Mouse (Mus musculus) cerebellum, adult 2 months (tissue): Measurements from ENCODE around the gene Schip1. TPM values are rescaled to one million over a fixed set of nuclear protein-coding genes. Genes with fewer than 3 reads are reported as not detected.

Experiments
- DNase-seq, 2 experiments: peaks; one replicate each; pipeline ENCODE4 v3.0.0; 2021
- H3K27ac ChIP-seq: fragments of 200-500 bp; 2 replicates; pipeline ENCODE4 v1.5.1; 2012; ENCODE audit warnings: low read length, control low read depth, inconsistent platforms; ENCODE audit not compliant: insufficient read depth
- H3K27me3 ChIP-seq: fragments of 200-500 bp; 2 replicates; pipeline ENCODE4 v1.6.1; 2012; ENCODE audit warnings: inconsistent platforms, mild to moderate bottlenecking, low read length, moderate library complexity; ENCODE audit not compliant: control insufficient read depth, insufficient read depth
- H3K4me1 ChIP-seq: fragments of 200-500 bp; 2 replicates; pipeline ENCODE4 v1.6.1; 2011; ENCODE audit warnings: low read length; ENCODE audit not compliant: control insufficient read depth, insufficient read depth
- H3K4me3 ChIP-seq: fragments of 200-500 bp; replicated peaks from 2 replicates; pipeline ENCODE3; 2011; ENCODE audit warnings: mild to moderate bottlenecking, low read depth, low read length, control low read depth; ENCODE audit not compliant: insufficient read depth
- CTCF ChIP-seq: fragments of 200-500 bp; IDR thresholded peaks from 2 replicates; pipeline ENCODE4 v1.5.1; 2011; ENCODE audit warnings: low read depth, mild to moderate bottlenecking, control low read depth, low read length, moderate library complexity, borderline replicate concordance; ENCODE audit not compliant: insufficient read depth
- POLR2A ChIP-seq: fragments of 200-500 bp; IDR thresholded peaks from 2 replicates; pipeline ENCODE4 v1.6.1; 2011; ENCODE audit warnings: low read length, control low read depth, borderline replicate concordance; ENCODE audit not compliant: insufficient read depth
- WGBS: fragments of 180-500 bp; shearing (Covaris S2); methylation state at CpG from one replicate; pipeline ENCODE4 v1.1.7; 2018; 5-methylcytosine and 5-hydroxymethylcytosine counted together
- polyA plus RNA-seq: library from polyadenylated mRNA; depleted of rRNA; stranded (reverse); fragments of >200 nt; gene quantifications from 2 replicates; pipeline ENCODE4 v1.2.3, GENCODE M21; 2012

Schip1 gene
- polyA plus RNA-seq, 1 experiment, result 208 TPM

DNA sequence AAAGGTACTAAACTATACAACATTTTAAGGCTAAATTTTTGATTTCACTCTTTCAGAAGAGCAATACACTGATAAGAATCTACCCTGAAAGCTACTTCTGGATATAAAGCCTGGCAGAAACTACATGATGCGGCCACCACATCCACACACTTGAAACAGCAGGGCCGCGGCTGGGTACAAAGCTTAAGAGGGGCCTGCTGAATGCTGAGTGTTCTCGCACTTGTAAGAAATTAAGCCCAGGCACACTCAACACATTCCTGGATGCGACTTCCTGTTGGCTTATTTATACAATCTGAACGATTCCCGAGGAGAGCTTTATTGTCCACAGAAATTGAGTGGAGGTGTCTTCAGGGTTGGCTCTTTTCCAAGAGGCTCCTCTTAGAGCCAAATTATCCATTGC lies 452.6 kb downstream of the Schip1 start:
- Histone ChIP-seq H3K27me3 (no peaks in the 10 kb centered on the region), H3K4me3 (no peak overlapping the region), H3K27ac (no peak overlapping the region), H3K4me1 (no peaks in the 10 kb centered on the region)
- no peak for TF ChIP-seq CTCF
- no peak for TF ChIP-seq POLR2A
- 54% methylated on average over 7 of the region's 7 CpGs for WGBS
- no peak for DNase-seq

GRCm38 (mm10) chr3:68518041-68518440 lies 453.4 kb downstream of the Schip1 start:
- no peak overlapping the region for H3K4me3 ChIP-seq
- 95% methylated on average over 8 of the region's 8 CpGs for WGBS
- no peaks in the 10 kb centered on the region for H3K27me3 ChIP-seq
- no peaks in the 10 kb centered on the region for H3K4me1 ChIP-seq
- TF ChIP-seq POLR2A, result no peak
- TF ChIP-seq CTCF, result no peak
- H3K27ac ChIP-seq, result no peak overlapping the region
- no peak for DNase-seq

- H3K4me1 ChIP-seq, result no peaks in the 10 kb centered on the region
- TF ChIP-seq CTCF (no peak), POLR2A (no peak)
- 94% methylated on average over 5 of the region's 5 CpGs for WGBS
These were observed 454.0 kb downstream of the Schip1 start for GRCm38 (mm10) chr3:68518586-68518985.

DNA sequence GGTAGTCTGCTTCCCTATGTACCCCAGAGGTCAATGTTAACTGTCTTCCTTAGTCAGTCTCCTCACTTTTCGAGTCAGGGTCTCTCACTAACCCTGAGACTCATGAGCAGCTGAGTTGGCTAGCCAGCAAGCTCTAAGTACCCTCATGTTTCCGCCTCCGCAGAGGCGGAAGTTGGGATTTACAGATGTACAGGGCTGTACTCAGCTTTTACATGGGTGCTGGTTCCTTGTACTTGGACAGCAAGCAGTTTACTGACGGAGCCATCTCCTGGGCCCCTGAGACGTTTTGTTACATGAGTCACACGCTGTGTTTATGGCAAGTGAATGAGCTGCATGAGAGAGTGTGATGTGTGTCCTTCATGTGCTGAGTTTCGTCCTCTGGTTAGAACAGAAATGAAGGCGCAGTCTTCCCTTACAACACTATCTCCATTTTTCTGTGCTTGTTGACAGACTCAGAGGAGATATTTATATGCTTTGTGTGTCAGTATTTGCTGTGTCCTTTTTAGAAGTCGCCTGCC lies 460.8 kb downstream of the Schip1 start:
- TF ChIP-seq POLR2A, result no peak
- no peak for TF ChIP-seq CTCF
- Histone ChIP-seq H3K4me1 (no peaks in the 10 kb centered on the region), H3K4me3 (no peak overlapping the region), H3K27ac (no peak overlapping the region), H3K27me3 (no peaks in the 10 kb centered on the region)
- 89% methylated on average over 10 of the region's 10 CpGs for WGBS
- no peak for DNase-seq

More at GRCm38 (mm10) chr3:68518586-68518985, 454.0 kb downstream of the Schip1 start:
- H3K4me3 ChIP-seq, result no peak overlapping the region
- no peak overlapping the region for H3K27ac ChIP-seq
- DNase-seq, result no peak
- no peaks in the 10 kb centered on the region for H3K27me3 ChIP-seq

GRCm38 (mm10) chr3:68526416-68526815 lies 461.8 kb downstream of the Schip1 start:
- H3K27ac ChIP-seq, result no peak overlapping the region
- no peak for DNase-seq
- no peak overlapping the region for H3K4me3 ChIP-seq
- H3K4me1 ChIP-seq, result no peaks in the 10 kb centered on the region
- H3K27me3 ChIP-seq, result no peaks in the 10 kb centered on the region
- TF ChIP-seq POLR2A (no peak), CTCF (no peak)
- 55% methylated on average over 4 of the region's 4 CpGs for WGBS

- H3K27me3 ChIP-seq, result no peaks in the 10 kb centered on the region
- no peak overlapping the region for H3K4me3 ChIP-seq
- no peak overlapping the region for H3K27ac ChIP-seq
- no peak for TF ChIP-seq POLR2A
- no peak for TF ChIP-seq CTCF
- no peak for DNase-seq
- 39% methylated on average over 4 of the region's 4 CpGs for WGBS
- no peaks in the 10 kb centered on the region for H3K4me1 ChIP-seq
These were observed 462.6 kb downstream of the Schip1 start for GRCm38 (mm10) chr3:68527182-68527581.

DNA sequence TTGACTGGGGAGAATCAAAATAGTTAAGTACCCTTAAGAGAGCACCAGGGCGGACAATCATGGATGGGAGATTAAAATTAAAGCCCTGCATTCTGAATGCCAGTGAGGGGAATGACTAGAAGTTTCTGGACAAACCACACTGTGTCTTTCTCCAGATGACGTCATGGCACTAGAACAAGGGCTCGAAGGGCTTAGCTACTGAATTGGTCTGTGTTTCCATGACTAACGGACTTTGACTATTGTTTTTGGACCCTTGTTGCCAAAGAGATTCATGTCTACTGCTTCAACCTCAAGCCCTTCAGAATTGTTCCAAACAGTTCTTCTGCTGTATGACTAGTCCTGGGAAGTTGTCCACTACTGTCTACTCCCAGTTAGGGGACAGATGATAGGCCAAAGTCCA lies 467.3 kb downstream of the Schip1 start:
- 86% methylated on average over 4 of the region's 4 CpGs for WGBS
- H3K27ac ChIP-seq, result no peak overlapping the region
- TF ChIP-seq POLR2A (no peak), CTCF (no peak)
- no peak for DNase-seq
- no peaks in the 10 kb centered on the region for H3K27me3 ChIP-seq
- H3K4me3 ChIP-seq, result no peak overlapping the region
- no peaks in the 10 kb centered on the region; the same call in 1 of the 2 replicates for H3K4me1 ChIP-seq

GRCm38 (mm10) chr3:68534571-68535051 lies 470.0 kb downstream of the Schip1 start:
- no peak for TF ChIP-seq POLR2A
- no peak for TF ChIP-seq CTCF
- Histone ChIP-seq H3K27me3 (no peaks in the 10 kb centered on the region), H3K4me3 (no peak overlapping the region), H3K27ac (no peak overlapping the region), H3K4me1 (no peaks in the 10 kb centered on the region; the same call in 1 of the 2 replicates)
- DNase-seq, result no peak
- WGBS, result 21% methylated on average over 7 of the region's 7 CpGs
